Mouse (Mus musculus) lung, embryonic 14.5 days (tissue): ENCODE measurements around the gene Abhd17a. TPM values are rescaled to one million over a fixed set of nuclear protein-coding genes. Genes with fewer than 3 reads are reported as not detected.
"Not testable (repeated sequence)": the region's sequence is repeated elsewhere in the genome, so short reads cannot be mapped to it uniquely, and the experiment has no call there.

Source experiments
- ATAC-seq: fragments of 200-750 bp; cut with Nextera tagmentation; 2 replicates; pipeline ENCODE4 v1.8.0; 2017; ENCODE audit warnings: mild to moderate bottlenecking, moderate TSS enrichment, moderate library complexity; ENCODE audit not compliant: insufficient read depth
- DNase-seq: peaks from one replicate; pipeline ENCODE4 v3.0.0-alpha.2; 2015
- H3K27ac ChIP-seq: fragments of 300-500 bp; sonication (generic); 2 replicates; pipeline ENCODE4 v1.5.1; 2014; ENCODE audit warnings: low read depth, mild to moderate bottlenecking, moderate library complexity
- H3K27me3 ChIP-seq: fragments of 300-500 bp; sonication (generic); 2 replicates; pipeline ENCODE4 v1.6.1; 2014; ENCODE audit warnings: low read length, control low read depth; ENCODE audit not compliant: insufficient read depth
- H3K36me3 ChIP-seq: fragments of 300-500 bp; sonication (generic); 2 replicates; pipeline ENCODE4 v1.6.1; 2014; ENCODE audit warnings: control low read depth; ENCODE audit not compliant: insufficient read depth
- H3K4me1 ChIP-seq: fragments of 300-500 bp; sonication (generic); 2 replicates; pipeline ENCODE4 v1.6.1; 2014; ENCODE audit warnings: antibody characterized with exemption, control low read depth; ENCODE audit not compliant: insufficient read depth
- H3K4me2 ChIP-seq: fragments of 300-500 bp; sonication (generic); 2 replicates; pipeline ENCODE4 v1.6.1; 2014; ENCODE audit warnings: mild to moderate bottlenecking
- H3K4me3 ChIP-seq: fragments of 300-500 bp; sonication (generic); 2 replicates; pipeline ENCODE4 v1.5.1; 2014; ENCODE audit warnings: low read depth, low read length
- H3K9ac ChIP-seq: fragments of 300-500 bp; sonication (generic); 2 replicates; pipeline ENCODE4 v1.6.1; 2014
- H3K9me3 ChIP-seq: fragments of 300-500 bp; sonication (generic); 2 replicates; pipeline ENCODE4 v1.6.1; 2016; ENCODE audit warnings: low read depth, low read length, control low read depth
- CTCF ChIP-seq: IDR thresholded peaks from 2 replicates; pipeline ENCODE4 v1.5.1; 2016; ENCODE audit warnings: antibody characterized with exemption, low read depth
- WGBS: fragments of 180-500 bp; shearing (Covaris S2); extraction: QIAGEN DNeasy Blood & Tissue Kit; methylation state at CpG from one replicate; pipeline ENCODE4 v1.1.7; 2014; 5-methylcytosine and 5-hydroxymethylcytosine counted together
- polyA plus RNA-seq: library from polyadenylated mRNA; unstranded; fragments of >200 nt; fragmentation: Nextera tagmentation; extraction: Ambion mirVana; gene quantifications from 2 replicates; pipeline ENCODE4 v1.2.1, GENCODE M21; 2014

Gene Abhd17a
- polyA plus RNA-seq, 1 experiment from 2014 or later, result 153 TPM

- TF ChIP-seq CTCF, result no peak
- Histone ChIP-seq H3K27me3 (no peaks in the 10 kb centered on the region), H3K4me3 (no peak overlapping the region), H3K36me3 (peaks cover 71% of the 10 kb centered on the region), H3K9me3 (no peaks in the 10 kb centered on the region), H3K4me1 (peaks cover 6% of the 10 kb centered on the region; the same call in 1 of the 2 replicates), H3K9ac (no peak overlapping the region), H3K4me2 (no peak overlapping the region), H3K27ac (no peak overlapping the region)
- DNase-seq (no peak), ATAC-seq (no peak)
- WGBS, result 84% methylated on average over 3 of the region's 3 CpGs
Measured at GRCm38 (mm10) chr10:80608435-80608834, 18.3 kb upstream of the Abhd17a start.

- no peak for ATAC-seq
- no peak for TF ChIP-seq CTCF
- Histone ChIP-seq H3K4me2 (no peak overlapping the region), H3K9ac (no peak overlapping the region), H3K27ac (no peak overlapping the region), H3K4me3 (no peak overlapping the region), H3K27me3 (no peaks in the 10 kb centered on the region), H3K4me1 (peaks cover 10% of the 10 kb centered on the region), H3K36me3 (peaks cover 56% of the 10 kb centered on the region), H3K9me3 (no peaks in the 10 kb centered on the region)
- 92% methylated on average over 34 of the region's 34 CpGs for WGBS
- DNase-seq, result no peak
Measured at GRCm38 (mm10) chr10:80606737-80607350, 16.7 kb upstream of the Abhd17a start.

- Histone ChIP-seq H3K36me3 (peaks cover 52% of the 10 kb centered on the region), H3K9me3 (no peaks in the 10 kb centered on the region), H3K27me3 (no peaks in the 10 kb centered on the region), H3K9ac (no peak overlapping the region), H3K4me3 (no peak overlapping the region), H3K4me1 (peaks cover 10% of the 10 kb centered on the region), H3K27ac (no peak overlapping the region), H3K4me2 (no peak overlapping the region)
- no peak for ATAC-seq
- DNase-seq, result no peak
- no peak for TF ChIP-seq CTCF
- 82% methylated on average over 23 of the region's 23 CpGs for WGBS
Measured at GRCm38 (mm10) chr10:80606306-80606705, 16.2 kb upstream of the Abhd17a start.

GRCm38 (mm10) chr10:80605721-80606120 is 15.6 kb upstream of the Abhd17a start, which contains the start of gene Gm49322:
Gene Gm49322, plus strand, starts transcription at chr10:80606021.
- 73% methylated on average over 4 of the region's 4 CpGs for WGBS
- not testable (repeated sequence) for H3K9ac ChIP-seq, H3K9me3 ChIP-seq, H3K27me3 ChIP-seq, H3K4me3 ChIP-seq, ATAC-seq, H3K27ac ChIP-seq, DNase-seq, H3K4me2 ChIP-seq
- peaks cover 10% of the 10 kb centered on the region for H3K4me1 ChIP-seq
- peaks cover 47% of the 10 kb centered on the region for H3K36me3 ChIP-seq

GRCm38 (mm10) chr10:80604988-80605387 is 14.8 kb upstream of the Abhd17a start:
- TF ChIP-seq CTCF, result no peak

GRCm38 (mm10) chr10:80604001-80604509 is 13.9 kb upstream of the Abhd17a start:
- DNase-seq (no peak), ATAC-seq (no peak)
- Histone ChIP-seq H3K4me1 (peaks cover 10% of the 10 kb centered on the region), H3K27me3 (no peaks in the 10 kb centered on the region), H3K4me2 (peak overlapping the region; percentile 85), H3K27ac (0 out of 2 replicates have a peak overlapping the region, but pooled peaks have one; percentile 74), H3K4me3 (peak overlapping the region; percentile 68), H3K9me3 (no peaks in the 10 kb centered on the region), H3K9ac (peak overlapping the region; percentile 62), H3K36me3 (peaks cover 32% of the 10 kb centered on the region)
- TF ChIP-seq CTCF, result no peak
- WGBS, result 88% methylated on average over 7 of the region's 7 CpGs

More at GRCm38 (mm10) chr10:80604988-80605387, 14.8 kb upstream of the Abhd17a start:
- no peak for DNase-seq
- Histone ChIP-seq H3K27me3 (no peaks in the 10 kb centered on the region), H3K9me3 (no peaks in the 10 kb centered on the region), H3K4me1 (peaks cover 10% of the 10 kb centered on the region), H3K27ac (no peak overlapping the region), H3K9ac (no peak overlapping the region), H3K4me3 (no peak overlapping the region), H3K36me3 (peaks cover 40% of the 10 kb centered on the region), H3K4me2 (no peak overlapping the region)
- WGBS, result 90% methylated on average over 2 of the region's 2 CpGs
- no peak for ATAC-seq

GRCm38 (mm10) chr10:80603364-80603763 is 13.2 kb upstream of the Abhd17a start:
- TF ChIP-seq CTCF, result no peak
- WGBS, result 21% methylated on average over 7 of the region's 7 CpGs
- peak overlapping the region; percentile 74 for H3K27ac ChIP-seq
- no peaks in the 10 kb centered on the region for H3K27me3 ChIP-seq
- peak overlapping the region; percentile 62 for H3K9ac ChIP-seq
- H3K4me3 ChIP-seq, result peak overlapping the region; percentile 68
- DNase-seq (no peak), ATAC-seq (no peak)
- no peaks in the 10 kb centered on the region for H3K9me3 ChIP-seq
- H3K36me3 ChIP-seq, result peaks cover 25% of the 10 kb centered on the region
- H3K4me1 ChIP-seq, result peaks cover 10% of the 10 kb centered on the region
- peak overlapping the region; percentile 85 for H3K4me2 ChIP-seq
